Mouse (Mus musculus): ENCODE results near the gene Minar1.

DNA sequence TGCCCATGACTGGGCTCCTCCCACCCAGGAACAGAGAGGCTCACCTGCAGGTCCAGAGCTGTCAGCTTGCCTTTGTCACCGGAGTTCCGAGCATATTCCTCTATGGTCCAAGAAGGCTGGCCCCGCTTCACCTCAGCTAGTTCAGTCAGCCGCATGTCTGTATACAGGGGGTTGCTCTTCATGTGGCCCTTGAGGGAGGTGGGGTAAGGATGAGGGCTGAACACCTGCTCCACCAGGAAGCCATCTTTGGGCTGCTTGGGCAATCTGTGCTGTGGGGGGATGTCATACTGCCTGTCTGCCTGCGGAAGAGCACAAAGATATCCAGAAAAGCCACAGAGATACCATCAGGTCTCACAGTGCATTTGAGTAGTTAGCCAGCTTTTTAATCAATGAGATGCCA lies 26.5 kb downstream of the Minar1 start:
- no peak for TF ChIP-seq CTCF (IDR thresholded peaks at IDR 0.05; ENCODE audit: low read depth)
- TF ChIP-seq EP300 (IDR thresholded peaks at IDR 0.05; ENCODE audit: low read depth) = no peak

All from heart, postnatal 0 days (tissue).